Mouse (Mus musculus) heart, embryonic 11.5 days (tissue): ENCODE measurements around the gene Itih1. TPM values are rescaled to one million over a fixed set of nuclear protein-coding genes. Genes with fewer than 3 reads are reported as not detected.

Source experiments
- ATAC-seq: fragments of 200-750 bp; cut with Nextera tagmentation; replicated peaks from 2 replicates; pipeline ENCODE4 v1.8.0; 2017; ENCODE audit warnings: moderate library complexity; ENCODE audit not compliant: insufficient number of reproducible peaks, low FRiP score, low TSS enrichment
- H3K27ac ChIP-seq: fragments of 300-500 bp; sonication (generic); 2 replicates; pipeline ENCODE4 v1.5.1; 2014; ENCODE audit warnings: mild to moderate bottlenecking, low read depth, low read length
- H3K27me3 ChIP-seq: fragments of 300-500 bp; sonication (generic); 2 replicates; pipeline ENCODE4 v1.6.1; 2014; ENCODE audit warnings: mild to moderate bottlenecking, low read length, mixed read lengths; ENCODE audit not compliant: control insufficient read depth, insufficient read depth
- H3K36me3 ChIP-seq: fragments of 300-500 bp; sonication (generic); 2 replicates; pipeline ENCODE4 v1.6.1; 2014; ENCODE audit warnings: mild to moderate bottlenecking, low read length, moderate library complexity, mixed read lengths; ENCODE audit not compliant: control insufficient read depth, insufficient read depth
- H3K4me1 ChIP-seq: fragments of 300-500 bp; sonication (generic); 2 replicates; pipeline ENCODE4 v1.6.1; 2014; ENCODE audit warnings: low read length; ENCODE audit not compliant: control insufficient read depth, insufficient read depth
- H3K4me2 ChIP-seq: fragments of 300-500 bp; sonication (generic); 2 replicates; pipeline ENCODE4 v1.6.1; 2014; ENCODE audit warnings: mild to moderate bottlenecking, moderate library complexity
- H3K4me3 ChIP-seq: fragments of 300-500 bp; sonication (generic); 2 replicates; pipeline ENCODE4 v1.5.1; 2014; ENCODE audit warnings: low read depth, low read length
- H3K9ac ChIP-seq: fragments of 300-500 bp; sonication (generic); 2 replicates; pipeline ENCODE4 v1.6.1; 2014; ENCODE audit warnings: mild to moderate bottlenecking, low read depth, low read length, moderate library complexity
- H3K9me3 ChIP-seq: fragments of 300-500 bp; sonication (generic); replicated peaks from 2 replicates; pipeline ENCODE4 v1.6.1; 2016; ENCODE audit warnings: low read length; ENCODE audit not compliant: control insufficient read depth
- WGBS: fragments of 180-500 bp; shearing (Covaris S2); extraction: QIAGEN DNeasy Blood & Tissue Kit; methylation state at CpG from one replicate; pipeline ENCODE4 v1.1.7; 2014; ENCODE audit not compliant: insufficient replicate concordance; 5-methylcytosine and 5-hydroxymethylcytosine counted together
- polyA plus RNA-seq: library from polyadenylated mRNA; unstranded; fragments of >200 nt; fragmentation: Nextera tagmentation; extraction: Ambion mirVana; gene quantifications from 2 replicates; pipeline ENCODE4 v1.2.1, GENCODE M21; 2014

Itih1 gene
- polyA plus RNA-seq, 1 experiment from 2014 or later = 0.11 TPM

DNA sequence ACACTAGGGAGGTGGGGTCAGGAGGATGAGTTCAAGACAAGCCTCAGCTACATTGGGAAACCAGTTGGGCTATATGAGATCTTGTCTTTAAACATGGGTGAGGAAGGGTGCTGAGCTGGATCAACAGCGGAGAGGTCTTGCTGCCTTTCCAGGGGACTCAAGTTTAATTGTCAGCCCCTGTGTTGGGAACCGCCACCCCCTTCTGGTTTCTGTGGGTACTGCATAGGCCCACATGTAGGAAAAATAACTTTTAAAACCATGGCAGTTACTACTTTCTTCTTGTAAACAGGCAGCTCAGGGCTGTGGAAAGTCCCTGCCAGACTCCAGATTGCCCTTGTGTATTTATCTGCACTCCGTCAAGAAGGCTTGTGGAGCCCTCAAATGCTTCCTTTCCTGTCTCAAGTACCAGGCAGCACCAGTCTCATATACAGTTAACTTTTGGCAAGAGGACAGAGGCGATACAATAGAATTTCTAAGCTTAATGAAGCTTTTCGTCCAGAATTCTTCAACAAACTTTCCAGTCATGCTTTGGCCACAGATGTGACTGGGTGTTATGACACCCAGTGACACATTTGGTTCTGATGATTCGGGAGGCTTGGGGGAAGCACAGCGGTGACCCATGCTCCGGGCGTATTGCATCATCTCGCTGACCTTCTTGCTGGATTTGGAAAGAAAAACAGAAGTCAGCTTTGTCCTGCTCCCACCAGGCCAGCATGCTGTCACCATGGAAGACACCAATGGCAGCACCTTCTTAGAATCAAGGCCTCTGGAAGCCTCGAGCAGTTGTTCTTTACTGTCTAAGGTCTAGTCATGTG lies 978 bp upstream of the Itih1 start:
- H3K9ac ChIP-seq = no peak overlapping the region
- H3K36me3 ChIP-seq = no peaks in the 10 kb centered on the region
- no peaks in the 10 kb centered on the region for H3K4me1 ChIP-seq
- no peak for ATAC-seq
- 60% methylated on average over 11 of the region's 11 CpGs for WGBS
- no peak overlapping the region for H3K27ac ChIP-seq
- H3K4me3 ChIP-seq = no peak overlapping the region
- no peaks in the 10 kb centered on the region for H3K27me3 ChIP-seq
- H3K9me3 ChIP-seq = no peaks in the 10 kb centered on the region
- no peak overlapping the region for H3K4me2 ChIP-seq

DNA sequence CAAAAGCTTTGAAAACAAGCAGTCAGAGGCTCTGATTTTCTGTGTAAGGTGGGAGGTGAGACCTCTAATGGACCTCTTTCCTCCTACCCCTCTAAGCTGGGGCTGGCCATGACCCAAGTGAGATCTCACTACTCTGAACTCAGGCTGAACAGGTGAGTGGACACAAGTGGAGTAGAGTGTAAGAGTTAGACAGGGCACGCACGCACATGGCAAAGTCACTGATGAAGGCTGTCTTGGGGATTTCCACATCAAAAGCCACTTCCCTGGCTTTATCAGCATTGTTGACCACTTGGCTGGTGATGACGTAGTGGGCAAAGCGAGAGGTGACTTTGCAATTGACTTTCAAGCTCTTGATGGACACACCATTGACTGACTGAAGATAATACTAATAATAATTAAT lies 835 bp downstream of the Itih1 start:
- no peak for ATAC-seq
- Histone ChIP-seq H3K4me1 (no peaks in the 10 kb centered on the region), H3K4me3 (no peak overlapping the region), H3K9me3 (no peaks in the 10 kb centered on the region), H3K27ac (no peak overlapping the region), H3K36me3 (no peaks in the 10 kb centered on the region), H3K27me3 (no peaks in the 10 kb centered on the region), H3K9ac (no peak overlapping the region), H3K4me2 (no peak overlapping the region)
- WGBS = 76% methylated on average over 4 of the region's 4 CpGs

DNA sequence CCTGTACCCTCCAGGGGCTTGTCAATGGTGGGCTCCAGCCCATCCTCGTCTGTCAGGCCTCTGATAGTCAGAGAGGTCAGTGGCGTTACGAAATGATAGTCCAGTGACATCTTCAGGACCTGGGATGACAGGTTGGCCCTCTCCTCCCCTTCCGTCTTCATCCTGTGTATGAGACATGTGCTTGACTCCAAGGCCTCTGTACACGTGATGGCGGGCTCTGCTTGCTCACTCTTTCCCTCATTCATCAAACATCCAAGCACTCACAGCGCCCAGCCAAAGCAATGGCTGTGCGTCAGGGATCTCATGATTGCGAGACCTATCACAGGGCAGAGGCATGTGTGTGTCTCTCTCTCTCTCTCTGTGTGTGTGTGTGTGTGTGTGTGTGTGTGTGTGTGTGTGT lies 9.7 kb downstream of the Itih1 start:
- WGBS = 79% methylated on average over 9 of the region's 9 CpGs
- Histone ChIP-seq H3K9me3 (no peaks in the 10 kb centered on the region), H3K9ac (no peak overlapping the region), H3K4me3 (no peak overlapping the region), H3K4me2 (no peak overlapping the region), H3K27me3 (no peaks in the 10 kb centered on the region), H3K36me3 (no peaks in the 10 kb centered on the region), H3K27ac (no peak overlapping the region), H3K4me1 (no peaks in the 10 kb centered on the region)
- no peak for ATAC-seq

DNA sequence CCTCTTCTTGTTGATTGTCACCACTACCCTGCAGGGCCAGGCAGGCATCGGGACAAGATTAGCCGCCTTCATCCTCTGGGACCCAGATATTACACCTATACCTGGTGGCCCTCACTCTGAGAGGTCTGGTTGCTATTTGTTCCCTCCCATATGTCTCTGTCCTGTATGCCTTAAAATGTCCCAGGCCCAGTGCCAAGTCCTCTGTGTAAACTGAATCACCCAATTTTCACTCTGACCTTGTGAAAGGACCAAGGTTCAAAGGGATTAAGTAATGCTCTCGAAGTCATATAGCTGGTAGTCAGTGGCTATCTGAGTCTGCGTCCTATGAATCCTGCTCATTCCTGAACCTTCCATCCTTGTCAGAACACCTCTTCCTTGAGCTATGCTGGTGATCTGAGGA lies 12.7 kb downstream of the Itih1 start:
- no peak overlapping the region for H3K4me3 ChIP-seq
- no peaks in the 10 kb centered on the region for H3K9me3 ChIP-seq
- WGBS = 75% methylated on average over 4 of the region's 4 CpGs
- no peaks in the 10 kb centered on the region for H3K27me3 ChIP-seq
- H3K27ac ChIP-seq = no peak overlapping the region
- H3K4me1 ChIP-seq = no peaks in the 10 kb centered on the region
- ATAC-seq = no peak
- no peak overlapping the region for H3K4me2 ChIP-seq
- no peaks in the 10 kb centered on the region for H3K36me3 ChIP-seq
- H3K9ac ChIP-seq = no peak overlapping the region

DNA sequence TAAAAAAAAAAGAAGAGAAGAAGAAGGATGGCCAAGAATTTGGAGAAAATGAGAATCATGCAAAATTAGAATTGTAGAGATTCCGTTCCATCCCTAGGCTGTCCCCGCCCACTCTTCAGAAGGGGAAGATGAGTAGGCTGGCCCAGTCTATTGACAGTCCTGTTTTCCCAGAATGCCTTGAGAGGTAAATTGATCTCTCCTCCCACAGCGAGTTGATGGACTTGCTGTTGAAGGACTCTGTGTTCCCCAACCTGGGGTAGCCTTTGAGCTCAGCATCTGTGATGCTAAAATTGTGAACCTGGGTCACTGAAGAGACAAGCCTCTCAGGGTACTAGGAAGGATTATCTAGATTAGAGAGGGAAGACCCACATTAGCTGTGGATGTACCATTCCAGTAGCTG lies 17.6 kb downstream of the Itih1 start:
- 80% methylated on average over 3 of the region's 3 CpGs for WGBS
- Histone ChIP-seq H3K9me3 (no peaks in the 10 kb centered on the region), H3K9ac (no peak overlapping the region), H3K27ac (no peak overlapping the region), H3K4me1 (no peaks in the 10 kb centered on the region), H3K27me3 (no peaks in the 10 kb centered on the region), H3K36me3 (no peaks in the 10 kb centered on the region), H3K4me2 (no peak overlapping the region), H3K4me3 (no peak overlapping the region)
- ATAC-seq = no peak

DNA sequence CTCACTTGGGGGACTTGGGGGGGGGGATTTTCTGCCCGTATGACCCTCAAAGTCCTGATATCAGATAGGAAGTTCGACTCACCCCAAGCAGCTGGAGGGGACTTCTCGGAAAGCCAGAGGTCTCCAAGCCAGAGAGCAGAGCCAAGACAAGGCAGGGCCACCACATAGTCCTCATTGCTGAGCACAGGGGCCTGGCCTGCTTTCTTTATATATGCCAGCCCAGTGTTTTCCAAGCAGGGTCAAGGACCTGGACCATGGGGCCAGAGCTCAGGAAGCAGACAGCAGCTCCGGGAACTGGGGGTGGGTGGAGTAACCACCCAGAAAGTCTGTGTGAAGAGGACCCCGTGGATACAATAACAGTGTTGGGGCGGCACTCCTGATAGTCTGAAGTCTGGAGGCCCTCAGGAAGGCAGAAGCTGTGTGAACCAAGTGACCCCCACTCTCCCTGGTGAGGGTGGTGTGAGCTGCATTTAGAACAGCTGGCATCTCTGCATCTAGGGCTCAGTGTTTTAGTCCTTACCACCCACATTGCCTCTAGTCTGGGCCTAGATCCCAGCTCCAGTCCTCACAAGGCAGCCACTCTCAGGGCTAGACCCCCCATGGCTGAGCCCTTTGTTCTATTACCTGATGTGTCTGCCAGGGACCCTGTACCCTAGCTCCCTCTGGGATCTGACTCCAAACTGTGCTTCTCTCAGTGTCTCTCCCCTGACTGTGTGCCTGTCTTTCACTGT lies 19.5 kb downstream of the Itih1 start, which contains the start of gene Itih3:
Gene Itih3 (minus strand): TSS at position 386 of the 731 bp plus-strand sequence.
- WGBS = 41% methylated on average over 6 of the region's 6 CpGs
- Histone ChIP-seq H3K4me2 (no peak within 1 kb of the TSS), H3K36me3 (no peaks in the 10 kb centered on the region), H3K9ac (no peak within 1 kb of the TSS), H3K27ac (no peak within 1 kb of the TSS), H3K4me1 (no peaks in the 10 kb centered on the region), H3K27me3 (no peaks in the 10 kb centered on the region), H3K4me3 (no peak within 1 kb of the TSS), H3K9me3 (no peaks in the 10 kb centered on the region)
- no peak for ATAC-seq

DNA sequence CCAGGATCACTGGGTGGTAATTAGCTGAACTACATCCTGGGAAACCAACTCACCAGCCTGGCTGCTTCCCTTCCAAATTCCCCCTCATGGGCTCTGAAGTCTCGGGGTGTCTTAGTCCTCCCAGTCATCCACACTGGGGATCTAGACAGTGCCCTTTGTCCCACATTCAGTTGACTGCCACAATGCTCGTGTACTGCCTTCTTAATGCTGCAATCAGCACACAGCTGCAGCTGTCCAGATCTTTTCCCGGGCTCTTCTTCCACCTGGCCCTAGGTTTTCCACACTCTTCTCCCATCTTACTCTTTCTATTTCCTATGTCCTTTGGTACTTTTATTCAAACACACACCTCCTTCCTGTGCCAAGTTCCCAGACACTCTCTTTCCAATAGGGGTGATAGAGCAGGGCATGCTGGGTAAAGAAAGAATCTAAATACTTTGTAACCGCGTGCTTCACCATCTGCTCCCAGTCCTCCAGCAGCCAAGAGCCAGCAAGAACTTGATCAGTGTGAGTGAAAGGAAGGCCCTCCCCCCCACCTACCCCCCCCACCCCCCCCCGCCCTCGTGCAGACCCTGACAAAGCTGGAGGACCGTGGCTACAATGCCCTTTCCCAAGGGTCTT lies 20.9 kb downstream of the Itih1 start:
- ATAC-seq = no peak
- 70% methylated on average over 8 of the region's 8 CpGs for whole genome bisulfite sequencing

DNA sequence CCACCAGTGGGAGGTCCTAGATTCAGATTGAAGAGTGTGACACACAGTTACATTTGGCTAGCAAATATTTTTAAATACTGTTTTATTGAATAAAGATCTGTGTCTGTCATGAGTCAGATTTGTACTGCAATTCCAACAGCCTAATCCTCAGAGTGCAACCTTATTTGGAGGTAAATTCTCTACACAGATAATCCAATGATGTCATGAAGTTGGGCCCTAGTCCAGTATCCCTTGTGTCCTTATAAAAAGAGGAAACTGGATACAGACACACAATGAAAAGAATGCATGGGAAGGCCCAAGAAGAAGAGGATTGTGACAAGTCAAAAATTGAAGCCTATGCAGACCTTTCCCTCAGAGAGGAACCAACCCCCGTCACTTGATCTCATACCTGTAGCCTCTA lies 26.6 kb downstream of the Itih1 start:
- ATAC-seq = no peak
- Histone ChIP-seq H3K4me3 (no peak overlapping the region), H3K9ac (no peak overlapping the region), H3K27me3 (no peaks in the 10 kb centered on the region), H3K36me3 (no peaks in the 10 kb centered on the region), H3K4me2 (no peak overlapping the region), H3K4me1 (no peaks in the 10 kb centered on the region; the same call in 1 of the 2 replicates), H3K9me3 (no peaks in the 10 kb centered on the region), H3K27ac (no peak overlapping the region)
- 89% methylated on average over 1 of the region's 1 CpGs for WGBS

More for the DNA sequence above, 20.9 kb downstream of the Itih1 start:
- Histone ChIP-seq H3K4me1 (no peaks in the 10 kb centered on the region), H3K9ac (no peak overlapping the region), H3K4me3 (no peak overlapping the region), H3K27ac (no peak overlapping the region), H3K4me2 (no peak overlapping the region), H3K27me3 (no peaks in the 10 kb centered on the region), H3K36me3 (no peaks in the 10 kb centered on the region), H3K9me3 (no peaks in the 10 kb centered on the region)
